Mouse (Mus musculus) macrophage (primary cell): Measurements from ENCODE around the gene Baiap2. TPM values are rescaled to one million over a fixed set of nuclear protein-coding genes. Genes with fewer than 3 reads are reported as not detected.

ENCODE experiments used
- H3K27ac ChIP-seq: fragments of 350-480 bp; formaldehyde crosslinking; 2 replicates; pipeline ENCODE4 v1.9.0; 2021
- H3K36me3 ChIP-seq: fragments of 350-480 bp; formaldehyde crosslinking; 2 replicates; pipeline ENCODE4 v1.9.0; 2021; ENCODE audit errors: inconsistent target
- H3K4me3 ChIP-seq: fragments of 350-480 bp; formaldehyde crosslinking; 2 replicates; pipeline ENCODE4 v1.9.0; 2021; ENCODE audit errors: inconsistent target
- H3K79me2 ChIP-seq: fragments of 350-480 bp; formaldehyde crosslinking; 2 replicates; pipeline ENCODE4 v1.9.0; 2021; ENCODE audit errors: inconsistent target
- WGBS: methylation state at CpG from one replicate; pipeline ENCODE4 v1.1.7; 2026; ENCODE audit warnings: inconsistent platforms; ENCODE audit not compliant: missing documents; 5-methylcytosine and 5-hydroxymethylcytosine counted together
- polyA plus RNA-seq: library from polyadenylated mRNA; stranded (reverse); fragments of 250-400 nt; gene quantifications from 3 replicates; pipeline ENCODE4 v1.2.4, GENCODE M21; 2018; ENCODE audit warnings: inconsistent platforms

Gene Baiap2
- polyA plus RNA-seq, 1 experiment from 2014 or later: 20.6 TPM

DNA sequence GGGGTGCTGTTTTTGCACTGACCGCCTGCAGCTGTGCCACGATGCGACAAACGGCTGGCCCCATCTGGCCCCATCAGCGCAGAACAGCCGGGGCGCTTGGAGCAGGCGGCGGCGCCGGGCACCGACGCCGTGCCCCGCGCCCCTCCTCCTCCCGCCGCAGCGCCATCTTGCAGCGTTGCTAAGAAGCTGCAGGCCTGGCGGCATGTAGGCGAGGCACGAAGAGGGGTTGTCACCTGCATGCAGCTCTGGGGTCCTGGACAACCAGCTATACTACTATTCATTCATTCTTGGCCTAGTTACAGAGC, 105.6 kb downstream of the Baiap2 start:
- Histone ChIP-seq H3K27ac (no peak overlapping the region), H3K4me3 (no peak overlapping the region), H3K79me2 (no peaks in the 10 kb centered on the region), H3K36me3 (no peaks in the 10 kb centered on the region)
- 10% methylated on average over 23 of the region's 23 CpGs for WGBS

- Histone ChIP-seq H3K36me3 (no peaks in the 10 kb centered on the region), H3K4me3 (no peak overlapping the region), H3K79me2 (no peaks in the 10 kb centered on the region), H3K27ac (no peak overlapping the region)
- 91% methylated on average over 8 of the region's 8 CpGs for WGBS
Measured at GRCm38 (mm10) chr11:120049067-120049466, 106.5 kb downstream of the Baiap2 start.

GRCm38 (mm10) chr11:120051124-120051811, 108.7 kb downstream of the Baiap2 start:
- Histone ChIP-seq H3K79me2 (no peaks in the 10 kb centered on the region), H3K27ac (no peak overlapping the region), H3K36me3 (no peaks in the 10 kb centered on the region), H3K4me3 (no peak overlapping the region)
- WGBS: 75% methylated on average over 14 of the region's 14 CpGs

- WGBS: 97% methylated on average over 9 of the region's 9 CpGs
- Histone ChIP-seq H3K4me3 (no peak overlapping the region), H3K27ac (no peak overlapping the region), H3K79me2 (no peaks in the 10 kb centered on the region), H3K36me3 (no peaks in the 10 kb centered on the region)
Measured at GRCm38 (mm10) chr11:120052274-120052673, 109.7 kb downstream of the Baiap2 start.

GRCm38 (mm10) chr11:120053846-120054245, 111.3 kb downstream of the Baiap2 start:
- no peak overlapping the region for H3K27ac ChIP-seq
- no peak overlapping the region for H3K4me3 ChIP-seq
- no peaks in the 10 kb centered on the region for H3K79me2 ChIP-seq
- WGBS: 87% methylated on average over 4 of the region's 4 CpGs
- H3K36me3 ChIP-seq: no peaks in the 10 kb centered on the region

- no peaks in the 10 kb centered on the region for H3K36me3 ChIP-seq
- H3K27ac ChIP-seq: no peak overlapping the region
- H3K4me3 ChIP-seq: no peak overlapping the region
- no peaks in the 10 kb centered on the region for H3K79me2 ChIP-seq
- WGBS: 96% methylated on average over 11 of the region's 12 CpGs
Measured at GRCm38 (mm10) chr11:120055953-120056732, 113.6 kb downstream of the Baiap2 start.

Other genes starting within 250 kb of the Baiap2 start
- gene Chmp6, start 29.3 kb upstream of the Baiap2 start, polyA plus RNA-seq: 37.7 to 52.9 TPM (median 41.3 TPM) in 3 replicates
- 6.5 to 10.7 TPM (median 10.4 TPM) in 3 replicates for gene Aatk, start 104.4 kb downstream of the Baiap2 start, polyA plus RNA-seq
- gene Cep131, start 144.1 kb downstream of the Baiap2 start, polyA plus RNA-seq: 5.6 to 6.3 TPM (median 5.7 TPM) in 3 replicates
- gene Tepsin, start 156.0 kb downstream of the Baiap2 start, polyA plus RNA-seq: 9.3 to 20.3 TPM (median 13.1 TPM) in 3 replicates
- 4.7 to 54.4 TPM (median 35.5 TPM) in 3 replicates for gene Ndufaf8, start 156.2 kb downstream of the Baiap2 start, polyA plus RNA-seq
- 67.7 to 97.9 TPM (median 71.0 TPM) in 3 replicates for gene Slc38a10, start 208.6 kb downstream of the Baiap2 start, polyA plus RNA-seq